Mouse (Mus musculus): ENCODE data around the gene Krt33a. TPM values are rescaled to one million over a fixed set of nuclear protein-coding genes. Genes with fewer than 3 reads are reported as not detected.

Krt33a gene
- total RNA-seq, 2 experiments from 2014 or later: not detected

GRCm38 (mm10) chr11:99986180-99986647 is 29.8 kb downstream of the Krt33a start, which contains the start of gene Krtap16-1:
Gene Krtap16-1 (minus strand): TSS chr11:99986597.
- DNase-seq: no peak

GRCm38 (mm10) chr11:99985291-99986092 is 30.5 kb downstream of the Krt33a start:
- peak in 1 of 2 experiments; percentile 22 for DNase-seq

- no peak for DNase-seq
Measured at GRCm38 (mm10) chr11:99983442-99983841, 32.6 kb downstream of the Krt33a start.

GRCm38 (mm10) chr11:99982731-99983130 is 33.3 kb downstream of the Krt33a start:
- DNase-seq: no peak

- DNase-seq: no peak
Measured at GRCm38 (mm10) chr11:99978953-99979352, 37.1 kb downstream of the Krt33a start, which contains the start of gene Krtap29-1. Gene Krtap29-1 (minus strand): TSS chr11:99979053.

- no peak for DNase-seq
Measured at GRCm38 (mm10) chr11:99965961-99966360, 50.1 kb downstream of the Krt33a start.

GRCm38 (mm10) chr11:99964213-99964612 is 51.8 kb downstream of the Krt33a start:
- no peak for DNase-seq

Other genes starting within 250 kb of the Krt33a start
- gene Gm11595, start 243.3 kb downstream of the Krt33a start, total RNA-seq (2021): not detected
- gene Krtap4-8, start 235.5 kb downstream of the Krt33a start, total RNA-seq (2021): not detected
- gene Krtap4-9, start 231.0 kb downstream of the Krt33a start, total RNA-seq (2021): not detected
- not detected for gene Gm11596, start 222.7 kb downstream of the Krt33a start, total RNA-seq (2021)
- gene Gm11569, start 217.3 kb downstream of the Krt33a start, total RNA-seq (2021): not detected
- not detected for gene Gm11554, start 211.8 kb downstream of the Krt33a start, total RNA-seq (2021)
- gene Krtap4-13, start 206.3 kb downstream of the Krt33a start, total RNA-seq (2021): not detected
- not detected for gene Gm11564, start 200.5 kb downstream of the Krt33a start, total RNA-seq (2021)
- not detected for gene 2300003K06Rik, start 178.1 kb downstream of the Krt33a start, total RNA-seq (2021)
- not detected for gene Krtap4-16, start 164.6 kb downstream of the Krt33a start, total RNA-seq (2021)
- gene Gm11568, start 158.3 kb downstream of the Krt33a start, total RNA-seq (2021): not detected
- gene Gm11559, start 151.7 kb downstream of the Krt33a start, total RNA-seq (2021): not detected
- gene Krtap9-1, start 142.8 kb downstream of the Krt33a start, total RNA-seq (2021): not detected
- gene Gm11567, start 137.0 kb downstream of the Krt33a start, total RNA-seq (2021): not detected
- gene Krtap31-1, start 108.3 kb downstream of the Krt33a start, total RNA-seq (2021): not detected
- not detected for gene Gm11565, start 101.5 kb downstream of the Krt33a start, total RNA-seq (2021)
- not detected for gene Krtap31-2, start 79.9 kb downstream of the Krt33a start, total RNA-seq (2021)
- not detected for gene Krtap9-5, start 67.7 kb downstream of the Krt33a start, total RNA-seq (2021)
- not detected for gene Krtap29-1, start 37.2 kb downstream of the Krt33a start, total RNA-seq (2021)
- not detected for gene Krtap16-1, start 29.6 kb downstream of the Krt33a start, total RNA-seq (2021)
- gene Krtap17-1, start 22.2 kb downstream of the Krt33a start, total RNA-seq (2021): not detected
- gene Krt33b, start 13.7 kb upstream of the Krt33a start, total RNA-seq (2021): not detected
- gene Krt34, start 25.3 kb upstream of the Krt33a start, total RNA-seq (2021): not detected
- gene Krt31, start 34.3 kb upstream of the Krt33a start, total RNA-seq (2021): not detected
- gene Krt32, start 72.0 kb upstream of the Krt33a start, total RNA-seq (2021): not detected
- gene Krt35, start 80.0 kb upstream of the Krt33a start, total RNA-seq (2021): not detected
- not detected for gene Krt36, start 89.4 kb upstream of the Krt33a start, total RNA-seq (2021)
- gene Krt13, start 105.4 kb upstream of the Krt33a start, total RNA-seq (2021): not detected
- gene Krt15, start 119.7 kb upstream of the Krt33a start, total RNA-seq (2021): 1 to 10 TPM in 1 of 2 experiments, not detected in 1; 1.4 TPM
- gene Krt19, start 132.5 kb upstream of the Krt33a start, total RNA-seq (2021): 1 to 10 TPM; 4.0 to 9.1 TPM
- gene Krt9, start 177.0 kb upstream of the Krt33a start, total RNA-seq (2021): not detected
- not detected for gene Krt14, start 191.3 kb upstream of the Krt33a start, total RNA-seq (2021)
- gene Krt16, start 232.7 kb upstream of the Krt33a start, total RNA-seq (2021): not detected
- under 1 TPM in 1 of 2 experiments, not detected in 1; 0.31 TPM for gene Krt17, start 244.8 kb upstream of the Krt33a start, total RNA-seq (2021)

Measured in heart, adult 18-20 months (tissue).